Mouse (Mus musculus): Measurements from ENCODE around the gene Pbx1. TPM values are rescaled to one million over a fixed set of nuclear protein-coding genes. Genes with fewer than 3 reads are reported as not detected.

Pbx1 gene
- polyA plus RNA-seq, 1 experiment from 2014 or later = 22.1 TPM

GRCm38 (mm10) chr1:168403529-168403928, 28.5 kb downstream of the Pbx1 start:
- 70% methylated on average over 2 of the region's 2 CpGs for whole genome bisulfite sequencing
- Histone ChIP-seq H3K9me3 (replicated peaks) (no peaks in the 10 kb centered on the region), H3K4me2 (no peak overlapping the region), H3K9ac (no peak overlapping the region), H3K4me1 (replicated peaks) (peaks cover 41% of the 10 kb centered on the region), H3K4me3 (no peak overlapping the region), H3K27me3 (no peaks in the 10 kb centered on the region), H3K36me3 (no peaks in the 10 kb centered on the region), H3K27ac (no peak overlapping the region)
- ATAC-seq (replicated peaks; ENCODE audit: insufficient number of reproducible peaks, insufficient read depth, low FRiP score, low read depth) = no peak

- 38% methylated on average over 7 of the region's 7 CpGs for WGBS
Observed at GRCm38 (mm10) chr1:168402683-168403082, 29.4 kb downstream of the Pbx1 start.

GRCm38 (mm10) chr1:168395523-168396159, 36.4 kb downstream of the Pbx1 start:
- H3K27me3 ChIP-seq = no peaks in the 10 kb centered on the region
- no peak overlapping the region for H3K4me2 ChIP-seq
- H3K36me3 ChIP-seq = no peaks in the 10 kb centered on the region
- no peak for ATAC-seq (replicated peaks; ENCODE audit: insufficient number of reproducible peaks, insufficient read depth, low FRiP score, low read depth)
- no peaks in the 10 kb centered on the region for H3K9me3 ChIP-seq (replicated peaks)
- WGBS = 68% methylated on average over 3 of the region's 3 CpGs
- H3K4me3 ChIP-seq = no peak overlapping the region
- peak overlapping the region; percentile 84; the same call in 1 of the 2 replicates for H3K27ac ChIP-seq
- no peak overlapping the region for H3K9ac ChIP-seq
- peaks cover 54% of the 10 kb centered on the region for H3K4me1 ChIP-seq (replicated peaks)

More at GRCm38 (mm10) chr1:168402683-168403082, 29.4 kb downstream of the Pbx1 start:
- H3K27ac ChIP-seq = 0 out of 2 replicates have a peak overlapping the region, but pooled peaks have one; percentile 29
- H3K36me3 ChIP-seq = no peaks in the 10 kb centered on the region
- ATAC-seq (replicated peaks; ENCODE audit: insufficient number of reproducible peaks, insufficient read depth, low FRiP score, low read depth) = no peak
- no peak overlapping the region for H3K4me3 ChIP-seq
- H3K27me3 ChIP-seq = no peaks in the 10 kb centered on the region
- H3K4me1 ChIP-seq (replicated peaks) = peaks cover 33% of the 10 kb centered on the region
- H3K4me2 ChIP-seq = no peak overlapping the region
- no peak overlapping the region for H3K9ac ChIP-seq
- H3K9me3 ChIP-seq (replicated peaks) = no peaks in the 10 kb centered on the region

GRCm38 (mm10) chr1:168394535-168394934, 37.5 kb downstream of the Pbx1 start:
- ATAC-seq (replicated peaks; ENCODE audit: insufficient number of reproducible peaks, insufficient read depth, low FRiP score, low read depth) = no peak
- peaks cover 3% of the 10 kb centered on the region; the same call in 1 of the 2 replicates for H3K36me3 ChIP-seq
- H3K9me3 ChIP-seq (replicated peaks) = no peaks in the 10 kb centered on the region
- WGBS = 46% methylated on average over 6 of the region's 6 CpGs
- H3K27me3 ChIP-seq = no peaks in the 10 kb centered on the region
- H3K4me3 ChIP-seq = no peak overlapping the region
- no peak overlapping the region for H3K4me2 ChIP-seq
- peaks cover 63% of the 10 kb centered on the region for H3K4me1 ChIP-seq (replicated peaks)
- peak overlapping the region; percentile 84 for H3K27ac ChIP-seq
- no peak overlapping the region for H3K9ac ChIP-seq

- H3K9me3 ChIP-seq (replicated peaks) = no peaks in the 10 kb centered on the region
- H3K4me2 ChIP-seq = peak overlapping the region; percentile 51
- 35% methylated on average over 4 of the region's 4 CpGs for WGBS
- no peak for ATAC-seq (replicated peaks; ENCODE audit: insufficient number of reproducible peaks, insufficient read depth, low FRiP score, low read depth)
- H3K27me3 ChIP-seq = no peaks in the 10 kb centered on the region
- peak overlapping the region; percentile 84 for H3K27ac ChIP-seq
- peaks cover 67% of the 10 kb centered on the region for H3K4me1 ChIP-seq (replicated peaks)
- no peak overlapping the region for H3K4me3 ChIP-seq
- H3K36me3 ChIP-seq = peaks cover 5% of the 10 kb centered on the region; the same call in 1 of the 2 replicates
- no peak overlapping the region; the same call in 1 of the 2 replicates for H3K9ac ChIP-seq
Observed at GRCm38 (mm10) chr1:168393456-168393855, 38.6 kb downstream of the Pbx1 start.

GRCm38 (mm10) chr1:168392500-168392853, 39.6 kb downstream of the Pbx1 start:
- H3K9ac ChIP-seq = no peak overlapping the region; the same call in 1 of the 2 replicates
- no peaks in the 10 kb centered on the region for H3K27me3 ChIP-seq
- peak overlapping the region; percentile 84 for H3K27ac ChIP-seq
- peak overlapping the region; percentile 51 for H3K4me2 ChIP-seq
- peak overlapping the region; percentile 8 for H3K4me3 ChIP-seq
- H3K4me1 ChIP-seq (replicated peaks) = peaks cover 67% of the 10 kb centered on the region
- H3K36me3 ChIP-seq = peaks cover 5% of the 10 kb centered on the region; the same call in 1 of the 2 replicates
- H3K9me3 ChIP-seq (replicated peaks) = no peaks in the 10 kb centered on the region
- WGBS = 60% methylated on average over 5 of the region's 5 CpGs
- ATAC-seq (replicated peaks; ENCODE audit: insufficient number of reproducible peaks, insufficient read depth, low FRiP score, low read depth) = no peak

GRCm38 (mm10) chr1:168391617-168392499, 40.2 kb downstream of the Pbx1 start:
- Histone ChIP-seq H3K4me2 (peak overlapping the region; percentile 51), H3K9me3 (replicated peaks) (no peaks in the 10 kb centered on the region), H3K9ac (peak overlapping the region; percentile 9), H3K4me3 (peak overlapping the region; percentile 8), H3K4me1 (replicated peaks) (peaks cover 65% of the 10 kb centered on the region), H3K27me3 (no peaks in the 10 kb centered on the region), H3K27ac (peak overlapping the region; percentile 84), H3K36me3 (peaks cover 5% of the 10 kb centered on the region; the same call in 1 of the 2 replicates)
- ATAC-seq (replicated peaks; ENCODE audit: insufficient number of reproducible peaks, insufficient read depth, low FRiP score, low read depth) = peak; percentile 63; the same call in 1 of the 2 replicates
- WGBS = 21% methylated on average over 20 of the region's 20 CpGs

GRCm38 (mm10) chr1:168390748-168391147, 41.3 kb downstream of the Pbx1 start:
- Histone ChIP-seq H3K4me1 (replicated peaks) (peaks cover 72% of the 10 kb centered on the region), H3K9me3 (replicated peaks) (no peaks in the 10 kb centered on the region), H3K9ac (no peak overlapping the region), H3K27me3 (no peaks in the 10 kb centered on the region), H3K36me3 (peaks cover 5% of the 10 kb centered on the region; the same call in 1 of the 2 replicates), H3K4me3 (no peak overlapping the region), H3K27ac (peak overlapping the region; percentile 84), H3K4me2 (no peak overlapping the region)
- ATAC-seq (replicated peaks; ENCODE audit: insufficient number of reproducible peaks, insufficient read depth, low FRiP score, low read depth) = no peak

- H3K9ac ChIP-seq = no peak overlapping the region
- 0 out of 2 replicates have a peak overlapping the region, but pooled peaks have one; percentile 10 for H3K27ac ChIP-seq
- no peaks in the 10 kb centered on the region for H3K27me3 ChIP-seq
- 88% methylated on average over 6 of the region's 6 CpGs for WGBS
- no peak overlapping the region for H3K4me2 ChIP-seq
- H3K36me3 ChIP-seq = peaks cover 5% of the 10 kb centered on the region; the same call in 1 of the 2 replicates
- H3K9me3 ChIP-seq (replicated peaks) = no peaks in the 10 kb centered on the region
- no peak overlapping the region for H3K4me3 ChIP-seq
- H3K4me1 ChIP-seq (replicated peaks) = peaks cover 77% of the 10 kb centered on the region
- no peak for ATAC-seq (replicated peaks; ENCODE audit: insufficient number of reproducible peaks, insufficient read depth, low FRiP score, low read depth)
Observed at GRCm38 (mm10) chr1:168386159-168386558, 45.9 kb downstream of the Pbx1 start.

GRCm38 (mm10) chr1:168384594-168384955, 47.5 kb downstream of the Pbx1 start:
- no peak overlapping the region for H3K4me3 ChIP-seq
- WGBS = 38% methylated on average over 6 of the region's 6 CpGs

GRCm38 (mm10) chr1:168383832-168384593, 48.1 kb downstream of the Pbx1 start:
- no peaks in the 10 kb centered on the region for H3K27me3 ChIP-seq
- H3K4me2 ChIP-seq = no peak overlapping the region
- no peaks in the 10 kb centered on the region for H3K36me3 ChIP-seq
- H3K9ac ChIP-seq = no peak overlapping the region
- H3K4me1 ChIP-seq (replicated peaks) = peaks cover 81% of the 10 kb centered on the region
- 57% methylated on average over 5 of the region's 5 CpGs for WGBS
- peak overlapping the region; percentile 90 for H3K27ac ChIP-seq
- H3K9me3 ChIP-seq (replicated peaks) = no peaks in the 10 kb centered on the region
- no peak overlapping the region for H3K4me3 ChIP-seq
- ATAC-seq (replicated peaks; ENCODE audit: insufficient number of reproducible peaks, insufficient read depth, low FRiP score, low read depth) = no peak

More at GRCm38 (mm10) chr1:168384594-168384955, 47.5 kb downstream of the Pbx1 start:
- H3K27me3 ChIP-seq = no peaks in the 10 kb centered on the region
- H3K9me3 ChIP-seq (replicated peaks) = no peaks in the 10 kb centered on the region
- peaks cover 78% of the 10 kb centered on the region for H3K4me1 ChIP-seq (replicated peaks)
- peak overlapping the region; percentile 90 for H3K27ac ChIP-seq
- ATAC-seq (replicated peaks; ENCODE audit: insufficient number of reproducible peaks, insufficient read depth, low FRiP score, low read depth) = no peak
- no peak overlapping the region for H3K4me2 ChIP-seq
- H3K9ac ChIP-seq = no peak overlapping the region
- H3K36me3 ChIP-seq = peaks cover 3% of the 10 kb centered on the region; the same call in 1 of the 2 replicates

Data from heart, embryonic 15.5 days (tissue).